Mouse (Mus musculus) thymus, postnatal 36 days (tissue): ENCODE data around the gene Magoh.

Experiments used
- DNase-seq, 2 experiments: peaks; one replicate each; pipeline ENCODE4 v3.0.0; 2022; ENCODE audit warnings: mixed read lengths in 2 of 2

Gene Magoh

DNA sequence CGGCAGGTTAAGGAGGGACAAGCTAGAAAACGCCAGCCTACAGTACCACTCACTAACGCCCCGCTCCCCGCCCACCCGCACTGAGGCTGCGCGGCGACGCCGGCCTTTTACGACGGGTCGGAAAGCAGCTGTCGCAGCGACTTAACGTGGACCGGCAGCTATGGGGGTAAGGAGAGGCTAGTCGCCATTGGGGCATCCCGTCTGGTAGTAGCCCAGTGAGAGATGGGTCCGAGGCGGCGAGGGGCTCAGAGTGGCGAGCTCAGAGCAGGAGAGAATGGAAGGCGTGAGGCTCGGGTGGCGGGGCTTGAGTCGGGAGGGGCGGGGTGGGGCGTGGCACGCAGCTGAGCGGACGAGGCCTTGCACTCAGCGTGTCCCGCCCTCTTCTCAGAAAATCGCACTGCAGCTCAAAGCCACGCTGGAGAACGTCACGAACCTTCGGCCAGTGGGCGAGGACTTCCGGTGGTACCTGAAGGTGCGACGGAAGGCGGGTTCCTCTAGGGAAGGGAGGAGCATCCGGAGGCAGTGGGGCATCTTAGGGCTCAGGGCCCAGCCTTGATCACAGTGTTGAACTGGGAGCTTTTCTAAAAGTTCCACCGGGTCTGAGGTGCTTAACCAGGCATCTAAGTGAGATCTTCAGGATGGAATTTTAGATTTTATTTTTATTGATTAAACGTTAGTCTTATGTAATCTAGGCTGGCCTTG lies 10.3 kb downstream of the Magoh start, which contains the start of gene 0610037L13Rik:
Gene 0610037L13Rik, plus strand, starts transcription at position 83 of the 702 bp plus-strand sequence.
- peak; percentile 89 to 95 for DNase-seq

DNA sequence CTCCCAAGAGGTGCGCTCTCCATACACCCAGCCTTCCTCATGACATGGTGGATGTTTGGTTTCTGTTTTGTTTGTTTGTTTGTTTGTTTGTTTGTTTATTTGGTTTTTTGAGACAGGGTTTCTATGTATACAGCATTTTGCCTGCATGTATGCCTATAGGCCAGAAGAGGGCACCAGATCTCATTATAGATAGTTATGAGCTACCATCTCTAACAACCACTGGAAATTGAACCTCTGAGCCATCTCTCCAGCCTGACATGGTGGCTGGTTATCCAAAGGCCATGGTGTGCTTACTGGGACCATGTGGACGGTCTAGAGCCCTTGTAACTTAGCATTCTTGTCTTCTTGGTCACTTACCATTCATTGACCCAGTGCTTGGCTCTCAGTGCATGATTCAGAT lies 13.1 kb downstream of the Magoh start:
- DNase-seq: no peak

DNA sequence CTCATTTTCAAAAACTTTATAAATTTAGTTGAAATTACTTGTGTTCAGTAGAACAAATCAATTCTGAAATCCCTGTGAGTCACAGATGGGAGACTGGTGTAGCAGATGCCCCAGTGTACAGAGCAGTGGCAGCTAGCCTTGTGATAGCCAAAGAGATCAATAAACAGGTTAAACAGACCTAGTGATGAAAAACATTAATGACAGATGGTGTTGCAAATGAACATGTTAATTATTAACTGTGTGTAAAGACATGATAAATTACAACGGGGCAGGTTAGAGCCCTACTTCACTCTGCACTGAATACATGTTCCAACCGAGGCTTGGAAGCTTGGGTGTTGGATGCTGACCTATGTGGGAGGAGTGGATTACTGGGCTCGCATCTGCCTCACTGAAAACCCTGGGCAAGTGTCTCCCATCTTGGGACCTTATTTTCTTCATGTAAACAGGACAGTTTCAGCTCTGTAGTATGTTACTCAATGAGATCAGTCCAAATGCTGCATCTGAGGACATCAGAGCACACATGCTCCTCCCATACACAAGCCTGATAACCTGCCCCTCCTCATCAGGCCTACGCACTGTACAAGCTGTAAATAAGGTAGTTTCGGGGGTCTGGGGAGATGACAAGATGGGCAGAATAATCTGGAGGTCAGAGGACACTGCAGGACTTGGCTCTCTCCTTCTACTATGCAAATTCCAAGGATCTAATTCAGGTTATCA lies 19.8 kb downstream of the Magoh start:
- DNase-seq: no peak

DNA sequence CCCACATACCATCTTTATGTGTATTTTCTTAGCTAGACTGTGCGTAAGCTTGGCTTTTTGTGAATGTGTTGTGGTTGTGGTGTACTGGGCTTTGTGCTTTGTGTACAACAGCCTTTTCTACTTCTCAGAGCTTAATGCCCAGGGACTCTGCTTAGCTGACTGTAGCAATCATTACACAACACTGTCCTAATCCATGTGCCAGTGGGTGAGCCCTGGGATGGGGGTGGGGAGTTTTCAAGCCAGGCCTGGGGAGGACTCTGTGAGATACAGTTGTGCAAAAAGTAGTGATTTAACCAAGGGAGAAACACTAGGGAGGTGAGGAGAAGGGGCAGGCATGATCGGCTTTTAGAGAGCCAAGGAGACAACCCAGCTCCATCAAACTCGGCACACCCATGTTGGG lies 20.7 kb downstream of the Magoh start:
- DNase-seq: no peak

DNA sequence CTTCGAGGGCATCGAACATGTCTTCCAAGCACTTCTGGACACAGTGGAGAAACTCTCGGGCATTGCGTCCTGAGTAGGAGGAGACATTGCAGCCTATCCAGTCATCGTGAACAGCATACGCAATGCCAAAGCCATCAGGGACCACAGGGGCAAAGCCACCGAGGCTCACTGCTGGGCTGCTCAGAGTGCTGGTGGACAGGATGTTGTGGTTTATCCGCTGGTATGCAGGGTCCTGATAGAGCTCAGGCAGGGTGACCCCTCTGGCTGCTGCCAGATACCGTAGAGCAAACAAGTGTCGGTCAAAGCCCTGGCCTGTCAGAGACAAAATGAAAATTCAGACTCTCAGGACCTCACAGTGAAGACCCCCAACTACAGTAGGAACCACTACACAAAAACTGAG lies 24.7 kb downstream of the Magoh start:
- DNase-seq: no peak

DNA sequence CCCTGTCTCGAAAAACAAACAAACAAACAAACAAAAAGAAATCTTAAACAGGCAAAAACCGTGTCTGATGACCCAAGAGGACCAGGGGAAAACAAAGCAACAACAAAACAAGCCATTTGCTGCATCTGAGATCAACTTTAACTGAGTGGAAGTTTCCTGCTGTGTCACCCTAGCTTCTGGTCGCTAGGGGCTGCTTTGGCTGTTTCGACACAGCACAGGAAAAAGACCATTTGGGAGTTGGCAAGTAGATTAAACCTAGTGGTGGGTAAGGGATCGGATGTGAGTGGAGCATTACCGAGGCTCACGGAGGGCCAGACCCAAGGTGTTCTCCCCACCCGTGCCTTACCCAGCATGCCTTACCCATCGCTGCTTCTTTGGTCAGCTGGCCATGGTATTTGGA lies 27.0 kb downstream of the Magoh start:
- DNase-seq: no peak

DNA sequence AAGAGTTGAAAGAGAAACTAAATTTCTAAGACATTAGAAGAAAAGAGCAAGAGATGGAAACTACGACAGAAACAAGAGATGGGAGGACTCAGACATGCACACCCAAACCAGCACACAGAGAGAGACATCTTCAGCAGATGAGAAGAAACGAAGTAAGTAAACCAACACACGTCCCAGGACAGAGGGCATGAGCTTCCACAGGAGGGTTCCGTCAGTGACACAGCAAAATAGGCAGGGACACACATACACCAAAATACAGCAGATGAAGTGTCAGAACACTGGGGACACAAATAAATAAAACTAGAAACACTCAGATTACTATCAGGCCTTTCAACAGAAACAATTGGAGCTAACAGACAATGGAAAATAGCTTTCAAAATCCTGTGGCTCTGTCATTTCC lies 30.5 kb downstream of the Magoh start:
- DNase-seq: no peak

DNA sequence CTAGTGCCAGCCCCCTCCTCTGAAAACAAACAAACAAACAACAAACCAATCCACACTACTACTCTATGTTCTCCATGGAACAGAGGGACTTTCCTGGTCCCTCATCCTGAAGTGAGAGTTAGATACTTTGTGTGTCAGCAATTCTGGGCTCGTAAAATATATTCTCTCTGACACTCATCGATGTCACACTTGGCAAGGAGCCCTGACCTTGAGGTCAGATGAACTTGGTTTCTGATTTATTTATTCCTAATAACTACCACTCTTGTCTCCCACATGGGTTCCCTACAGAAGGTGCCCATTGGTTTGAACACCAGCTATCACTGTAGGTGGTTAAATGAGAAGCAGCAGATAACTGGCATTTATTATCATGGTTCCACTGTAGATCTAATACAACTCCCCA lies 40.8 kb downstream of the Magoh start:
- no peak for DNase-seq

DNA sequence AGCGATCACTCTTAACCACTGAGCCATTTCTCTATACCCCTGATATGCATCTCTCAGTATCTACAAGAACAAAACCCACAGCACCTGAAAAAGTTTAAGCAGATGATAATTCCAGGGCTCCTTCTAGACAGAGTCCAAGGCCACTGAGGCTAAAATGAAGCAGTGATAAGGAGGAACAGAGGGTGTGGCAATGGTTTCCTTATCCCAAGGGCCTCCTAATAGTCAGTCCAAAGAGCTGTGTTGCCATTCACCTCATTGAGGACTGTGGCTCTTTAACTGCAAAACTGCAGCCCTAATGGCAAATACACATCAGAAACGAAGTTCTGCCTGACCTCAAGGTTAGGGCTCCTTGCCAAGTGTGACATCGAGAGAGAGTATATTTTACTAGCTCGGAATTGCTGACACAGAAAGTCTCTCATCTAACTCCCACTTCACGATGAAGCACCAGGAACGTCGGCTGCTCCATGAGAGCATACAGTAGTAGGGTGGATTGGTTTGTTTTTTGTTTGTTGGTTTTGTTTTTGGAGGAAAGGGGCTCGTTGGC lies 41.7 kb downstream of the Magoh start:
- no peak for DNase-seq

DNA sequence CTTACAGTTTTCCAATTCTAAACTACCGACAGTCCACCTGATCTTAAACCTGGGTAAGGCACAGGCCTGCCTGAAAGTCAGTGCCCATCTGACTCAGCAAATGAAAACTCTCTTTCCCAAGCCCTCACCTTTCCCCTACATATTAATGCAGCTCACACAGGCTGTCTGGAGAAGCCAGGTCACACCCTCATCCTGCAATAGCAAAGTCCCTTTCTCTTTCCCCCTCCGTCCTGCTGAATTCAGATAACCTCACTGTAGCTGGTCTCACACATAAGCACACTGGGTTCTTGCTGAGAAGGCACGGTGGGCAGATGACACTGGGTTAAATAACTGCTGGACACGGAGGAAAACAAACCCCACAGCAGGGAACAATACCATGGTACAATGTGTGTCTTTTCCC lies 42.4 kb downstream of the Magoh start:
- no peak for DNase-seq

DNA sequence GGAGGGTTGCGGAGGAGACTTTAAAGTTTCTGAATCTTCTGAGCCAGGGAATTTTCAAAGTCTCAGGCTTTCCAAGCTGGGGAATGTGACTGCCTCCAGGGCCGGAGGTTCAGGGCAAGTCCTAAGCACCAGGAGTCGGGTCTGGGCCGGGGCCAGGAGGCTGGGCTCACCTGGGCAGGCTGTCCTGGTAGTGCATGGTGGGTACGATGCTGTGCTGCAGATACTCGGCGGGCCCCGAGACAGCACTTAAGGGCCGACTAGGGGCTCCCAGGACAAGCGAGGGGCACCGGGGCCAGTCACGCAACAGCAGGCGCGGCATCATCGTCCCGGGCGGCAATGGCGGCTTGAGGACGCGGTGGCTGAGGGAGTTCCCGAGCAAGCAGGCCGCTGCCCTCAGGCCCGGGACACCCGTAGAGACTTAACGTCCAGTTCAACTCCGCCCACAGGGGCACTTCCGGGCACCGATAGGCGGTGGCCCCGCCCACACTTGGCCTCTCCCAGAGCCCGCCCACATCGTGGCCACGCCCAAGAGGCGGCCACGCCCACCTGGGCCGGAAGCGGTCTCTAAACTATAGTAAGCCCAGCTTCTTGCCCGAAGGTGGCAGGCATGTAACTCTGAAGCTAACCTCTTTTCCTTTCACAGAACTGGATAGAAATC lies 43.7 kb downstream of the Magoh start, which contains the start of gene Cpt2:
Gene Cpt2, minus strand, starts transcription at position 466 of the 658 bp plus-strand sequence.
- peak; percentile 91 for DNase-seq

DNA sequence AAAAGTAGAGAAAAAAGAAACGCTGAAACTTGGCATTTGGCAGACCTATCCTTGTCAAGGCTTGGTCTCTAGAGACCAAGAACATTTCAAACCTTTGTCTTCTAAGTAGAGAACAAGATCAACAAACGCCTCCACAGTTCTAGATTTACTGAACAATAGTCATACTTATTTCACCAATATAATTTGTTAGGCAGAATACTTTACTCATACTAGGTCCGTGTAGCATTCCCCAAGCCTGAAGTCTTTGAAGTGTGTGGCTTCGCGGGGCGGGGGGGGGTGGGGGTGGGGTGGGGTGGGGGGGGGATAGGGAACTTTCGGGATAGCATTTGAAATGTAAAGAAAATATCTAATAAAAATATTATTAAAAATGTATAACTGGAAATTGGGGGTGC lies 44.2 kb downstream of the Magoh start:
- no peak for DNase-seq

DNA sequence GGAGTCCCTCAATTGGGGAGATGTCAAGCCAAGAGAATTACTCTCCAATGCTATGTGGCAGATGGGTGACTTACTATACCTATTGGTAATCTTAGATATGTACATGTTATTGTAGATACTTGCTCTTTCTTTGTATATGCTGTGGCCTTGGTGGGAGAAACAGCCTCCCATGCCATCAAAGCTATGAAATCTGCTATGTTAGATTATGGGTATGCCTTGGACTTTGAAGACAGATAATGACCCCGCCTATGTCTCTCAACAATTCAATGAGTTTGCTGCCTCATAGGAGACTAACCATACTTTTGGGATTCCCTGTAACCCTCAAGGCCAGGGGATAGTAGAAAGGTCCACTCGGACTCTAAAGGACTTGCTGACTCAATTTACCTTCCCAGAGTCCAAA lies 48.7 kb downstream of the Magoh start:
- no peak for DNase-seq

DNA sequence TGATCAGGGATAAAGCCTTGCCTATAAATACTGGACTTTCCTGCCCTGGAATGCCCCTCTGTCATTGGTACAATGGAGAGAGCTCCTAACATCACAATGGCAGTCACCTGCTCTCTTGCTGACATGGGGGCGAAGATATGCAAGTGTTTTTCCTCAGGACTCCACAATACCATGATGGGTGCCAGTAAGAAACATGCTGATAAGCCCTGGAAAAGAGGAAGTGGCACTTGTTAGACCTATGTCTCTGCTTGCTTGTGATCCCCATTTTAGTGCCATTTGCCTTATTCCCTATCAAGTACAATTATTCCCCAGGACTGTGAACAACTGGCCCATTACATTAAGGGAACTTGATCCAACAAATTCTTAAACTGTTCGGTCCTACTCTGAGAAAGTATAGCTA lies 49.2 kb downstream of the Magoh start:
- no peak for DNase-seq

DNA sequence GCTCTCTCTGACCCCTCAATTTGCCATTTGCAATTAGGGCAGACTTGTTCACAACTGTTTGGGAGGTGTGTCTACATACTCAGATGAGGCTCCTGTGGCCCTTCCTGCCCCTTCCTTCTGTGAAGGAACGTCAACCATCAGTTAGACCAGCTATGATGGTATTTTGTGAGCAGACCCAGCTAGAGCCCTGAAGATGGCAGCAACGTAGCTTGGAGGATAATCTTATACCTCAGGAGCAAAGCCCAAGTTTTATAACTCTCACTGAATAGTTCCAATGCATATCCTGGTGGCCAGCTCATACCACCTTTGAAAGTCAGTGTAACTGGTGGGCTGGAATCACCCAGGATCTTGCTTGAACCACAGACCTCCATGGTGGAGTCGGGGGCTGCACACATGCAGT lies 51.9 kb downstream of the Magoh start:
- DNase-seq: no peak

DNA sequence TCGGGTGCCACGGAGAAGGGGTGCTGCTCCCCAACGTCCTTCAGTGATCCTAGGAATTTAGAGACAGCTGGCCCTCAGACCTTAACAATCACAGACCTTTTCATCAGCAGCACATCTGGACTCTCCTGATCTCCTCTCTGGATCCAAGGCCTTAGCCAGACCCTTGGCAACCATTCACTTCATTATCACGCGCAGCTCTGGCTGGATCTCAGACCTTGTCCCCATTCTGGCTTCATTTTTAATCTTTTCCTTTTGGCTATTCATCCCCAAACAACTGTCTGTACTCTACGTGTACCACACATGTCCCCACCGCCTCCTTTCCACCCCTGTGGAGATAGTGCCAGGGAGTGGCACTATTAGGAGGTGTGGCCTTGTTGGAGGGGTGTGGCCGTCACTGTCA lies 53.7 kb downstream of the Magoh start:
- no peak for DNase-seq

DNA sequence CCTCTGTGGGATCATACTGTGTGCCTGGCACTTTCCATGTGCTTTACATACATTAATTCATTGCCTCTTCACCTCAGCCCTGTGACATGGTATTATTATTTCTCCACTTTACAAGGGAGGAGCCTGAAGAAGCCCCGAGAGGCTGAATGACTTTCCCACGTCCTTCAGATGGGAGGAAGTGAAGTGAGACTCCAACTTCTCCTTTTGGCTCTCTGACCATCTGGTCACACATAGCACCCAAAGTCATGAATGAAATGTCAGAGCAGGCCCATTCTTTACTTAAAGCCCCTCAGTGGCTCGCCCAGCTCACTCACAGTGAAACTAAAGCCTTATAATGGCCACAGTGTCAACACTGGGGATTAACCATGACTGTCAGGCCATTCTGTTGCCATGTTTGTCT lies 55.7 kb downstream of the Magoh start:
- no peak for DNase-seq
